Mouse (Mus musculus): ENCODE results near the gene Fbxo21. TPM values are rescaled to one million over a fixed set of nuclear protein-coding genes. Genes with fewer than 3 reads are reported as not detected.

The Fbxo21 gene
- polyA plus RNA-seq, 1 experiment from 2014 or later, result 71.7 TPM

DNA sequence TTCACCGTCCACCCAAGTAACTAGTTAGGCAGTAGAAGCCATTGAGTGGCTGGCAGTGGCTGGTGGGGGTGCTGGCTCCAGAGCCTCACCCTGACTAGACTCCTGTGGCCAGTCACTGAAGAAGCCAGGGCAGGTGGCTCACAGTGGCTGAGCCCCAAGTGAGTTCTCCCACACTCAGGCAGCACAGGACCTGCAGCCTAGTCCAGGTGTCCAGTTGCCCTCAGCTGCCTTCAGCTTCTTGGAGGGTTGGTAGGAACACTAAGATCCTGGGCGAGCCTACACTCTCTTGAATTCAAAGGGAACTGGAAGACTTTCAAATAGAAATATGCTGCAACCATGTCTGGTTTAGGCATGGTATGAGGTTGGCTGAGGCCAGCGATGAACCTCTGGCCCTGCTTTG lies 11.4 kb downstream of the Fbxo21 start:
- H3K4me3 ChIP-seq (ENCODE audit: low read depth, low read length), result no peak overlapping the region
- ATAC-seq (ENCODE audit: insufficient number of reproducible peaks, insufficient read depth, low FRiP score, low read depth), result no peak
- H3K4me1 ChIP-seq (ENCODE audit: control insufficient read depth, insufficient read depth, low read length), result no peaks in the 10 kb centered on the region
- H3K9ac ChIP-seq (replicated peaks; ENCODE audit: low read depth, low read length), result no peak overlapping the region
- H3K27me3 ChIP-seq (ENCODE audit: control insufficient read depth, insufficient read depth, low read length), result no peaks in the 10 kb centered on the region
- peaks cover 82% of the 10 kb centered on the region for H3K36me3 ChIP-seq (ENCODE audit: control insufficient read depth, insufficient read depth, low read length)
- no peak overlapping the region for H3K27ac ChIP-seq (ENCODE audit: low read length)
- H3K4me2 ChIP-seq (replicated peaks; ENCODE audit: low read depth, low read length), result no peak overlapping the region
- 86% methylated on average over 3 of the region's 3 CpGs for WGBS
- H3K9me3 ChIP-seq (ENCODE audit: control insufficient read depth, low read depth, low read length), result no peaks in the 10 kb centered on the region

DNA sequence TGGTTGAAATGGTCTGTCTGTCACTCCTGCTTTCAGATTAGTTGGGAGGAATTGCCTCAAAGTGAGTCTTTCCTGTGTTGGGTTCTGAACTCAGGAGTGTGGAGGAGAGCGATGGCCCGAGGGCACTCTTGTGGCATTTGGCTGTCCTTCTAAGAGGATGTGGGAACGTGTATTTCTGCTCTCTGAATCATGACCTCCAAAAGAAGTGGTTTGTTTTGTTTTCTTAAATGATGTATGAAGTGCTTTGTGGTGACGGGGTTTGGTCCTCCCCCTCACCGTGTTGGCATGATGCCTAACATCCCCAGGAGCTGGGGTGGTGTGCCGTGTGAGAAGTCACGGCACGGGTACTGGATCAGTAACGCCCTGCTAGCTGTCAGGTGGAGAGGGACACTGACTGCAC lies 11.8 kb downstream of the Fbxo21 start:
- WGBS, result 79% methylated on average over 9 of the region's 9 CpGs
- Histone ChIP-seq H3K4me2 (replicated peaks; ENCODE audit: low read depth, low read length) (no peak overlapping the region), H3K4me1 (ENCODE audit: control insufficient read depth, insufficient read depth, low read length) (no peaks in the 10 kb centered on the region), H3K9ac (replicated peaks; ENCODE audit: low read depth, low read length) (no peak overlapping the region), H3K4me3 (ENCODE audit: low read depth, low read length) (no peak overlapping the region), H3K27ac (ENCODE audit: low read length) (no peak overlapping the region), H3K36me3 (ENCODE audit: control insufficient read depth, insufficient read depth, low read length) (peaks cover 80% of the 10 kb centered on the region), H3K9me3 (ENCODE audit: control insufficient read depth, low read depth, low read length) (no peaks in the 10 kb centered on the region), H3K27me3 (ENCODE audit: control insufficient read depth, insufficient read depth, low read length) (no peaks in the 10 kb centered on the region)
- no peak for ATAC-seq (ENCODE audit: insufficient number of reproducible peaks, insufficient read depth, low FRiP score, low read depth)

DNA sequence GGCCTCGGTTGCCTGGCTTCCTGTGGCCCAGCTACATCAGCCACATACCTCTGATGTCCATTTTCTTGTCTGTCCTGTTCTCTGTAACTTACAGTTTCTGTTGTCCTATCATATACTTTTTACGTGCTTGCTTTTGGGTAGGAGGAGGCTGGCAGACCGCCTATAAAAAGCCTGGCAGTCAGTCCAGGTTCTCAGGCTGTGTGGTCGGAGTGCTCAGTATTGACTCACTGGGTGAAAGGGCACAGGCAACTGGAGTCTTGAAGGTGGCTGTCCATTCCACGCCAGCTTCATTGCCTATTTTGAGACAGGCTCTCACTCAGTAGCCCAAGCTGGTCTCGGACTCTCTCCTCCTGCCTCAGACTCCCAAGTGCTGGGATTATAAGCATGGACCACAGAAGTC lies 13.2 kb downstream of the Fbxo21 start:
- no peaks in the 10 kb centered on the region for H3K9me3 ChIP-seq (ENCODE audit: control insufficient read depth, low read depth, low read length)
- H3K9ac ChIP-seq (replicated peaks; ENCODE audit: low read depth, low read length), result no peak overlapping the region
- ATAC-seq (ENCODE audit: insufficient number of reproducible peaks, insufficient read depth, low FRiP score, low read depth), result no peak
- H3K27me3 ChIP-seq (ENCODE audit: control insufficient read depth, insufficient read depth, low read length), result no peaks in the 10 kb centered on the region
- peaks cover 80% of the 10 kb centered on the region for H3K36me3 ChIP-seq (ENCODE audit: control insufficient read depth, insufficient read depth, low read length)
- no peak overlapping the region for H3K4me3 ChIP-seq (ENCODE audit: low read depth, low read length)
- H3K4me2 ChIP-seq (replicated peaks; ENCODE audit: low read depth, low read length), result no peak overlapping the region
- WGBS, result 90% methylated on average over 6 of the region's 6 CpGs
- no peak overlapping the region for H3K27ac ChIP-seq (ENCODE audit: low read length)
- no peaks in the 10 kb centered on the region for H3K4me1 ChIP-seq (ENCODE audit: control insufficient read depth, insufficient read depth, low read length)

DNA sequence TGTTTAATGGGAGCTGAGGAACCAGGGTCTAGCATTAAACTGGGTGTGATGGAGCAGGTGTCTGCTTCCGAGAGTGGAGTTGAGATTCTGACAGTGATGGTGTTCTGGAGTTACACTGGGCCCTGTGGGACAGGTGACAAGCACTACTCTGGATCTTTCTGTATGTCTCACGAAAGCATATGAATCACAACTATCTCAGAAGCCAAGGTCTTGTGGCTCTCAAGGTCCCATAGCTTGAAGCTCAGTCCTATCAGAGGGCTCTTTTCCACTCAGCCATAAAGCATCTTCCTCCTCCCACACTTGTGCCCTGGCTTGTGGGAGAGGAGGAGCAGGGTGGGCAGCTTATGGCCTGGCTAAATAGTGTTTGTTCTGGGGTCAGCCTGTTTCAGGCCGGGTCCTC lies 14.4 kb downstream of the Fbxo21 start:
- Histone ChIP-seq H3K27ac (ENCODE audit: low read length) (no peak overlapping the region), H3K9me3 (ENCODE audit: control insufficient read depth, low read depth, low read length) (no peaks in the 10 kb centered on the region), H3K27me3 (ENCODE audit: control insufficient read depth, insufficient read depth, low read length) (no peaks in the 10 kb centered on the region), H3K9ac (replicated peaks; ENCODE audit: low read depth, low read length) (no peak overlapping the region), H3K4me3 (ENCODE audit: low read depth, low read length) (no peak overlapping the region), H3K36me3 (ENCODE audit: control insufficient read depth, insufficient read depth, low read length) (peaks cover 86% of the 10 kb centered on the region), H3K4me1 (ENCODE audit: control insufficient read depth, insufficient read depth, low read length) (no peaks in the 10 kb centered on the region), H3K4me2 (replicated peaks; ENCODE audit: low read depth, low read length) (no peak overlapping the region)
- 90% methylated on average over 3 of the region's 3 CpGs for WGBS
- ATAC-seq (ENCODE audit: insufficient number of reproducible peaks, insufficient read depth, low FRiP score, low read depth), result no peak

DNA sequence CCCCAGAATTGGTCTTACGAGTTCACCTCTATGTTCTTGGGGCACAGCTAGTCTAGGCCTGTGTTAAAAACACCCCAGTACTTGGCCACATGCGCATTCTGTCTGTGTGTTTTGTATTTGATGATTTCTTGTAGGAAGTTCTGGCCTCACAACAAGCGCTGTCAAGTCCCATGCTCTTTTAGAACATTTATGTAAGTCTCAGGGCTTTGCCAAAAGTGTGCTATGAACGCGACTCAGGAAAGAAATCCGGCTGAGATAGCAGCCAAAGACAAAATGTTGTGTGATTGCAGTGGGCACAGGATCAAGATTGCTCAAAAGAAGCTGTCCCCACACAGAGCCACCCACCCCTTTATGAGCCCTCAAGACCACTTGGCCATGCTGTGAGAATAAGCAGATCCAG lies 17.0 kb downstream of the Fbxo21 start:
- Histone ChIP-seq H3K9ac (replicated peaks; ENCODE audit: low read depth, low read length) (no peak overlapping the region), H3K4me2 (replicated peaks; ENCODE audit: low read depth, low read length) (no peak overlapping the region), H3K9me3 (ENCODE audit: control insufficient read depth, low read depth, low read length) (no peaks in the 10 kb centered on the region), H3K27me3 (ENCODE audit: control insufficient read depth, insufficient read depth, low read length) (no peaks in the 10 kb centered on the region), H3K4me1 (ENCODE audit: control insufficient read depth, insufficient read depth, low read length) (no peaks in the 10 kb centered on the region), H3K27ac (ENCODE audit: low read length) (no peak overlapping the region), H3K36me3 (ENCODE audit: control insufficient read depth, insufficient read depth, low read length) (peaks cover 77% of the 10 kb centered on the region), H3K4me3 (ENCODE audit: low read depth, low read length) (no peak overlapping the region)
- 95% methylated on average over 6 of the region's 6 CpGs for whole genome bisulfite sequencing
- ATAC-seq (ENCODE audit: insufficient number of reproducible peaks, insufficient read depth, low FRiP score, low read depth), result no peak

DNA sequence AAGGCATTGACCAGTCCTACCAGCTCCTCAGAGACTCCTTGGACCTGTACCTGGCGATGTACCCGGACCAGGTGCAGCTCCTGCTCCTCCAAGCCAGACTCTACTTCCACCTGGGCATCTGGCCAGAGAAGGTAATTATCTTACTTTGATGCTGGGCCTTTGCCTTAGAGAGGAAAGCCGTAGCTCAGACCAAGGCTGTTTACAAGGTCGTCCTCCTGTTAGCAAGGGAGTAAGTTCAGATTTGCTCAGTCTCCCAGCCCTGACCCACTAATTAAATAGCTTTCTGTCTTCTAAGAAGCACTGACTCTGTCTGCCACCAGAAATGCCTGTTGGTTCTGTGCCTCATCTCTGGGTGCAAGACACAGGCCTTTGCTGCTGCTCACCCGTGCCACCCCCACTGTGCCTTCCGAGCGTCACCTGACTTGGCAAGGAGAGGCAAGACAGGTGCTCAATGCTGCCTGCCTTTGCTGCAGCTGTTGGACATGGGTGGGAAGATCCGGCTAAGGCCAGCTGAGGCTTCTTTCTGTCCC lies 18.9 kb downstream of the Fbxo21 start:
- Histone ChIP-seq H3K9ac (replicated peaks; ENCODE audit: low read depth, low read length) (no peak overlapping the region), H3K27me3 (ENCODE audit: control insufficient read depth, insufficient read depth, low read length) (no peaks in the 10 kb centered on the region), H3K9me3 (ENCODE audit: control insufficient read depth, low read depth, low read length) (no peaks in the 10 kb centered on the region), H3K27ac (ENCODE audit: low read length) (no peak overlapping the region), H3K36me3 (ENCODE audit: control insufficient read depth, insufficient read depth, low read length) (peaks cover 77% of the 10 kb centered on the region), H3K4me2 (replicated peaks; ENCODE audit: low read depth, low read length) (no peak overlapping the region), H3K4me3 (ENCODE audit: low read depth, low read length) (no peak overlapping the region), H3K4me1 (ENCODE audit: control insufficient read depth, insufficient read depth, low read length) (no peaks in the 10 kb centered on the region)
- WGBS, result 89% methylated on average over 8 of the region's 8 CpGs
- no peak for ATAC-seq (ENCODE audit: insufficient number of reproducible peaks, insufficient read depth, low FRiP score, low read depth)

DNA sequence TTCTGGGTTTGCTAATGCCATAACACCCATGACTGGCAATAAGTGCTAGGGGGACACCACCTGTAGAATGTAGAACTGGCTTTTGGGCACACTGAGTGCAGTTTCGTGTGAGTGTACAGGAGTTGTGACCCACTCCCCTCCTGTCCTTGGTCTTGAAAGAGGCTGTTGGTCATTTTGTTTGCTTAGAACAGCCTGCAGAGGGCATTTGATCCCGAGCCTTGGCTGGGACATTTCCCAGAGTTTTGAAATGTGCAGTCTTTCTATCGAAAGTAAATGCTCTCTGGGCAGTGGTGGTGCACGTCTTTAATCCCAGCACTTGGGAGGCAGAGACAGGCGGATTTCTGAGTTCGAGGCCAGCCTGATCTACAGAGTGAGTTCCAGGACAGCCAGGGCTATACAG lies 19.4 kb downstream of the Fbxo21 start:
- H3K27ac ChIP-seq (ENCODE audit: low read length), result no peak overlapping the region
- WGBS, result 84% methylated on average over 6 of the region's 6 CpGs
- no peak overlapping the region for H3K4me3 ChIP-seq (ENCODE audit: low read depth, low read length)
- peaks cover 79% of the 10 kb centered on the region for H3K36me3 ChIP-seq (ENCODE audit: control insufficient read depth, insufficient read depth, low read length)
- no peak overlapping the region for H3K4me2 ChIP-seq (replicated peaks; ENCODE audit: low read depth, low read length)
- no peak overlapping the region for H3K9ac ChIP-seq (replicated peaks; ENCODE audit: low read depth, low read length)
- H3K27me3 ChIP-seq (ENCODE audit: control insufficient read depth, insufficient read depth, low read length), result no peaks in the 10 kb centered on the region
- no peaks in the 10 kb centered on the region for H3K9me3 ChIP-seq (ENCODE audit: control insufficient read depth, low read depth, low read length)
- no peak for ATAC-seq (ENCODE audit: insufficient number of reproducible peaks, insufficient read depth, low FRiP score, low read depth)
- H3K4me1 ChIP-seq (ENCODE audit: control insufficient read depth, insufficient read depth, low read length), result no peaks in the 10 kb centered on the region

DNA sequence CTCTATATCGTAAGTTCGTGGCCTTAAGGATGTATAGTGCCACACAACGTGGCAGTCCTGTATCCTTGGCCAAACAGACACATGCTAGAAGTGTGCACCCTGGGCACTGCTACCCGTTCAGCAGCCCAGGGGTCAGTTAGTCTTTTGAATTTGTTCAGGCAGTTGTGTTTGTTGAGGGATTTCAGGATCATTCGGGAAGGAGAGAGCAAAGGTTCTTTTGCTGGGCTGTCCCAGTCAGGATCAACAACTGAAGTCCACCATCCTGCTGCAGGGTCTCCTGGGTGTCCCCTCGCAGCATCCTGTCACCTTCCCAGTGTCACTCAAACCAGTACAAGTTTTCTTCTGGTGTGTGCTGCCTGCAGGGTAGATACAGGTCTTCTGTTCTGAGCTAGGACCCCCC lies 20.1 kb downstream of the Fbxo21 start:
- H3K27me3 ChIP-seq (ENCODE audit: control insufficient read depth, insufficient read depth, low read length), result no peaks in the 10 kb centered on the region
- H3K9ac ChIP-seq (replicated peaks; ENCODE audit: low read depth, low read length), result no peak overlapping the region
- H3K4me3 ChIP-seq (ENCODE audit: low read depth, low read length), result no peak overlapping the region
- no peak for ATAC-seq (ENCODE audit: insufficient number of reproducible peaks, insufficient read depth, low FRiP score, low read depth)
- H3K36me3 ChIP-seq (ENCODE audit: control insufficient read depth, insufficient read depth, low read length), result peaks cover 77% of the 10 kb centered on the region
- no peak overlapping the region for H3K4me2 ChIP-seq (replicated peaks; ENCODE audit: low read depth, low read length)
- no peaks in the 10 kb centered on the region for H3K4me1 ChIP-seq (ENCODE audit: control insufficient read depth, insufficient read depth, low read length)
- H3K27ac ChIP-seq (ENCODE audit: low read length), result no peak overlapping the region
- no peaks in the 10 kb centered on the region for H3K9me3 ChIP-seq (ENCODE audit: control insufficient read depth, low read depth, low read length)
- 63% methylated on average over 6 of the region's 6 CpGs for WGBS

DNA sequence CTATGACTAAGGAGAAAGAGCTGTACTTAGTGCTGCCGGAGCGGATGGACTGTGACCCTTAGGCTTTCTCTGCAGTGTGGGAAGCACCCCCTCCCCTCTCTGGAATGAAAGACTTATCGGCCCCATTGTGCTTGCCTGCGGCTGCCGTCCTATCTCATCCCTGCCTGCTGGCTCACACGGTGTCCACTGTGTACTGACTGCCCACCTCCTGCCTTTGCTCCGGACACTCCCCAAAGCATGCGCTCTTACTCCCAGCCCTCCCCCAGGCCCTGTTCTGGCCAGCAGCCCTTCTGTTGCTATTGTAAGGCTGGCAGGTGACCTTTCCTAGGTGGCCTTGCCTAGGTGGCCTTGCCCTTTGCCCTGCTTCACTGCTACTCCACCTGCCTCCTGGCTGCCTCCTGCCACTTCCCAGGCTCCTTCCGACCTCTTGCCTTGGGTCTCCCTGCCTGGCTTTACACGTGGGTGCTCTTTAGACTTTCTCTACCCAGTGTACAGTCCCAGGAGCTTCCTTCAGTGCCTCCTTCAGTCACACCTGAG lies 21.0 kb downstream of the Fbxo21 start:
- H3K36me3 ChIP-seq (ENCODE audit: control insufficient read depth, insufficient read depth, low read length), result peaks cover 76% of the 10 kb centered on the region
- WGBS, result 70% methylated on average over 10 of the region's 10 CpGs
- no peak overlapping the region for H3K9ac ChIP-seq (replicated peaks; ENCODE audit: low read depth, low read length)
- H3K27me3 ChIP-seq (ENCODE audit: control insufficient read depth, insufficient read depth, low read length), result no peaks in the 10 kb centered on the region
- peak; percentile 75 for ATAC-seq (ENCODE audit: insufficient number of reproducible peaks, insufficient read depth, low FRiP score, low read depth)
- no peak overlapping the region for H3K4me2 ChIP-seq (replicated peaks; ENCODE audit: low read depth, low read length)
- H3K9me3 ChIP-seq (ENCODE audit: control insufficient read depth, low read depth, low read length), result no peaks in the 10 kb centered on the region
- no peak overlapping the region for H3K4me3 ChIP-seq (ENCODE audit: low read depth, low read length)
- H3K27ac ChIP-seq (ENCODE audit: low read length), result peak overlapping the region; percentile 33; the same call in 1 of the 2 replicates
- no peaks in the 10 kb centered on the region for H3K4me1 ChIP-seq (ENCODE audit: control insufficient read depth, insufficient read depth, low read length)
